Mouse (Mus musculus): ENCODE results near the gene Khdrbs2. TPM values are rescaled to one million over a fixed set of nuclear protein-coding genes. Genes with fewer than 3 reads are reported as not detected.

Khdrbs2 gene
- polyA plus RNA-seq, 1 experiment from 2014 or later: 1.2 TPM

DNA sequence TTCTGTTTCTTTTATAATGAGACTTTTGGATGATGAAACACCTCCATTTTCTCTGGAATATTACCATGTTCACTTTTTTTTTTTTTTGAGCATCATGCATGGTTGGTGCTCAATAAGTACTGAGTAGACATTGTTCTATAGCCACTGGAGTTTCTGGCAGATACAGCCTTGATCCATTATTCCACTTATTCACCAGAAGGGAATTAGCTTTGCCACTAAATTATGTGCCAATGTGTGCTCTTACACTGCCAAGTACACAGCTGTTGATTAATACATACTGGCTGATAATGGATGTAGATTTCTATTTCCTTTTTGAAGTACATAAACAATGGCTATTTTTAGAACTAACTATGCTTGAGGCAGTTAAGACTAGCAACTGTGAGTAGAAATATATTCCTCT lies 137.1 kb downstream of the Khdrbs2 start:
- Histone ChIP-seq H3K4me3 (no peak overlapping the region), H3K4me1 (replicated peaks) (no peaks in the 10 kb centered on the region), H3K27me3 (replicated peaks) (no peaks in the 10 kb centered on the region), H3K9me3 (replicated peaks) (no peaks in the 10 kb centered on the region), H3K9ac (no peak overlapping the region), H3K27ac (ENCODE audit: poor library complexity, severe bottlenecking) (no peak overlapping the region), H3K36me3 (no peaks in the 10 kb centered on the region), H3K4me2 (no peak overlapping the region)
- no peak for ATAC-seq (ENCODE audit: insufficient number of reproducible peaks, low FRiP score)

DNA sequence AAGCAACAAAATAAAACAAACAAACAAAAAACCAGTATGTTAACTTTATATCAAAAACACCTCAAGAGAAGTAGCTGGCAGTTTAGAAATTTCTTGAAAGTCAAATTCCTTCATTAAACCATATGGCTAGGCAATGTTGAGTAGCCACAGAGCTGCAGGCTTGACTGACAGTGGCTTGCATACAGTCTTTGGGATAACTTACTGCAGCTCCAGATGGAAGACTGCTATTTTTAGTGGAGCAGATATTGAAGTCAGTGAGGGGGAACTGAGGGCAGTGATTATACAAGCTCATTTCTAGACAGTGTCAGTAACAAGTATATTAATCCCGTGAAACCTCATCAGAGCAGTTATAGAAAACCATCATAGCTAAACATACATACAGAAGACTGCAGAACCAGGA lies 166.6 kb downstream of the Khdrbs2 start:
- H3K27ac ChIP-seq (ENCODE audit: poor library complexity, severe bottlenecking): no peak overlapping the region
- H3K4me2 ChIP-seq: no peak overlapping the region
- no peak overlapping the region for H3K4me3 ChIP-seq
- no peak for ATAC-seq (ENCODE audit: insufficient number of reproducible peaks, low FRiP score)
- no peaks in the 10 kb centered on the region for H3K9me3 ChIP-seq (replicated peaks)
- H3K4me1 ChIP-seq (replicated peaks): no peaks in the 10 kb centered on the region
- no peak overlapping the region for H3K9ac ChIP-seq
- WGBS: 65% methylated on average over 1 of the region's 1 CpGs
- no peaks in the 10 kb centered on the region for H3K36me3 ChIP-seq
- H3K27me3 ChIP-seq (replicated peaks): no peaks in the 10 kb centered on the region

DNA sequence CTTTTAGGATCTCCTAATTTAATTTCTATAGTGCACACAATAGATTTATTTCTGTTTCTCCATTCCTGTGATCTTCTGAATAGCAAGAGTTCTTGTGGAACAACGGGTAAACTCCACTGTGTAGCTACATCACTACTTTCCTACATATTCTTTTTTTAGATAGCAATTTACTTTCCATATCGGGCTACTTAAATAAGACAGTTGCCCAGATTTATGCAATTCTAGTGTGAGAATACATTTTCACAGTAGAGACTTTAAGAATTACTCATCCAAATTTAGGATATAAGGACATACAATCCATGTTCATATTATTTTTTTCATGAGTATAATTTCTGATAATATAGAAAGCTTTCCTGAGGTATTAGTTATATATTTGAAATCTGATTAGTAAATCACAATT lies 175.0 kb downstream of the Khdrbs2 start:
- Histone ChIP-seq H3K4me3 (no peak overlapping the region), H3K4me1 (replicated peaks) (no peaks in the 10 kb centered on the region), H3K36me3 (no peaks in the 10 kb centered on the region), H3K9me3 (replicated peaks) (no peaks in the 10 kb centered on the region), H3K27ac (ENCODE audit: poor library complexity, severe bottlenecking) (no peak overlapping the region), H3K27me3 (replicated peaks) (no peaks in the 10 kb centered on the region), H3K9ac (no peak overlapping the region), H3K4me2 (no peak overlapping the region)
- WGBS: 85% methylated on average over 2 of the region's 2 CpGs
- ATAC-seq (ENCODE audit: insufficient number of reproducible peaks, low FRiP score): no peak

DNA sequence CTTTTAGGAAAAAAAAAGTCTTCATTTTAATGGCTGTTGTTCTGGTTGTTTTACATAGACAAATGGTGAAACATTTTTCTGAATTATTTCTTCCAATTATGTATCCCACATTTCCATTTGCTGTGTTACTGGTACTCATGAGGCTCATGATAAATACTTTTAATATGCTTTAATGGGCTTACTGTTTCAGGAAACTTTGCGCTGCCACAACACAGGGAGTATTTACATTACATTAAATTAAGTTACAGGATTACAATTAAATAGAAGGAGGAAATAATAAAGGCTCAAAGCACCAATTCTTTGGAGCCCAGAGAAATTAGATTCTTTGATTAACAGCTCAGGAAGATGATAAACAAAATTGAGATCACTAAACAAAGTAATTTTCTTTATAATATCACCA lies 179.6 kb downstream of the Khdrbs2 start:
- Histone ChIP-seq H3K4me3 (no peak overlapping the region), H3K27ac (ENCODE audit: poor library complexity, severe bottlenecking) (no peak overlapping the region), H3K4me1 (replicated peaks) (no peaks in the 10 kb centered on the region), H3K27me3 (replicated peaks) (no peaks in the 10 kb centered on the region), H3K4me2 (no peak overlapping the region), H3K9me3 (replicated peaks) (no peaks in the 10 kb centered on the region), H3K36me3 (no peaks in the 10 kb centered on the region), H3K9ac (no peak overlapping the region)
- 67% methylated on average over 1 of the region's 1 CpGs for WGBS
- ATAC-seq (ENCODE audit: insufficient number of reproducible peaks, low FRiP score): no peak

DNA sequence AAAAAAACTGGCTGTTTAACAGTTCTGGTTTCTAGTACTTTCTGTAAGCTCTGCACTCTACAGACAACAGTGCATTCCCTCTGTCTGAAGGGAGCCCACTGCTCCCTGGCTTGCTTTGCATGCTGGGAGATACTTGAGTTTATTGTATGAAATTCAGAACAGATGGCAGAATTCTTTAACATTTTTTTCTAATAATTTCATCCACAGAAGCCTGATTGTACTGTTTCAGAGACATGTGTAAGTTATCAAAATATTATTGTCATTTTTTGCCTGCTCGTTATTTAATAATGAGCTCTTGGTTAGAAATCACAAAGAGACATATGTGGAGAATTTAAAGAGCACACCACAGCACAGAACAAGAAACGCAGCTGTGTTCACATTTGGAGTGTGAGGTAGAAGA lies 191.0 kb downstream of the Khdrbs2 start:
- Histone ChIP-seq H3K9me3 (replicated peaks) (0 out of 2 replicates have a peak, but pooled peaks cover 2% of the 10 kb centered on the region), H3K27me3 (replicated peaks) (no peaks in the 10 kb centered on the region), H3K4me1 (replicated peaks) (no peaks in the 10 kb centered on the region), H3K4me3 (no peak overlapping the region), H3K27ac (ENCODE audit: poor library complexity, severe bottlenecking) (no peak overlapping the region), H3K4me2 (no peak overlapping the region), H3K36me3 (no peaks in the 10 kb centered on the region), H3K9ac (no peak overlapping the region)
- no peak for ATAC-seq (ENCODE audit: insufficient number of reproducible peaks, low FRiP score)
- WGBS: 69% methylated on average over 2 of the region's 2 CpGs

DNA sequence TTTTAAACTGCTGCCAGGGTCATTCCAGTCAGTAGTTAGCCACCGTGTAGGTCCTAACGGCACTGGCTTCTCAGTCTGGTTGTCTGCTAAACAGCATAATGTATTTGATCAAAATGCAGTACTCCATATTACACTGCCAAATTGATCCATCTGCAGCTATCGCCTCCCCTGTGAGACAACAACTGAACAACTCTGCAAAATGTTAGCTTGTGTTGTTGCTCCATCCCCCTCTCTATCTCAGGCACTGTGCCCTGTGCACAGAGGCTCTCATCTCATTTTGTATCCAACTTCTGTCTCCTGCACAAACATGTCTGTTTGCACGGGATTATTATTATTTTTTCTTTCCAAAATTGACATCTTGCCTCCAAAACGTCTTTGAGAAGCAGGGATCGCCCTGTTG lies 225.0 kb downstream of the Khdrbs2 start:
- Histone ChIP-seq H3K4me1 (replicated peaks) (no peaks in the 10 kb centered on the region), H3K9me3 (replicated peaks) (0 out of 2 replicates have a peak, but pooled peaks cover 3% of the 10 kb centered on the region), H3K4me2 (no peak overlapping the region), H3K9ac (no peak overlapping the region), H3K27ac (ENCODE audit: poor library complexity, severe bottlenecking) (no peak overlapping the region), H3K4me3 (no peak overlapping the region), H3K27me3 (replicated peaks) (no peaks in the 10 kb centered on the region), H3K36me3 (no peaks in the 10 kb centered on the region)
- 76% methylated on average over 6 of the region's 6 CpGs for WGBS
- ATAC-seq (ENCODE audit: insufficient number of reproducible peaks, low FRiP score): no peak

DNA sequence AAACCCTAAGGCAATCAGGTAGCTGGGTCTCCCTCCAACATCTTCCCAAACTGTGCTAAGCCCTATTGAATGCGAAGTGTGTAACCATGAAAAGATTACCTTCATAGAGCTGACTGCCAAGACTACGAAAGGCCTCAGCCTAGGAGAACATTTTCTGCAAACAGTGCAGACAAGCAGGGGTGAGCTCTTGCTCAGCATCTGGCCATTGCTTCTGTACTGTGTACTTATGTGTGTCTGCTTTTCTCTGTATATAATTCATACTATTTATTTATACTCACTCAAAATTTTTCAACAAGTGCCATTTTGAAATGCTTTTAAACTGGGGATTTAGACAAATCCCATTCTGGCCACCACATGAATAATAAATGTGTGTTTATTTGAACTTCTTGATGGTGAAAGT lies 235.1 kb downstream of the Khdrbs2 start:
- H3K27ac ChIP-seq (ENCODE audit: poor library complexity, severe bottlenecking): no peak overlapping the region

DNA sequence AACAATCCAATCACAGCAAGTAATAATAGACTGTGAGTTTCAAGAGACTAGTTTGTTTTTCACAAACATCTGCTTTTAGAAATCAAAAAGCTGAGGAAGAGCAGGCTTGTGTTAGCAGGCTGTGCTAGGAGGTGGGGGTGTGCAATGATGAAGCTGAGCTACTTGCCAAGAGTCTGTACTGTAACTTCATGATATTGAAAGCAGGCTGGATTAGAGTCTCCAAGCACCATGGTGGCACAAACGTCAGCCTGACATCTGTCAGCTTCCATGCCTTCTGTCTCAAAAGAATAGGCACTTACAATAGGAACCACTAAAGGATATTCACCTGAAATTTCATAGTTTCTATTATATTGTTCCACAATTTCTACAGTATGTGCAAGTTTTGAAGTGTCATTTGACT lies 255.9 kb downstream of the Khdrbs2 start:
- Histone ChIP-seq H3K4me1 (replicated peaks) (no peaks in the 10 kb centered on the region), H3K36me3 (no peaks in the 10 kb centered on the region), H3K9ac (no peak overlapping the region), H3K4me3 (no peak overlapping the region), H3K27me3 (replicated peaks) (no peaks in the 10 kb centered on the region), H3K27ac (ENCODE audit: poor library complexity, severe bottlenecking) (no peak overlapping the region), H3K4me2 (no peak overlapping the region), H3K9me3 (replicated peaks) (no peaks in the 10 kb centered on the region)
- 38% methylated on average over 1 of the region's 1 CpGs for WGBS
- ATAC-seq (ENCODE audit: insufficient number of reproducible peaks, low FRiP score): no peak

More for the DNA sequence above, 235.1 kb downstream of the Khdrbs2 start:
- no peaks in the 10 kb centered on the region for H3K4me1 ChIP-seq (replicated peaks)
- no peak overlapping the region for H3K9ac ChIP-seq
- no peak for ATAC-seq (ENCODE audit: insufficient number of reproducible peaks, low FRiP score)
- WGBS: 77% methylated on average over 2 of the region's 2 CpGs
- H3K4me2 ChIP-seq: no peak overlapping the region
- no peaks in the 10 kb centered on the region for H3K27me3 ChIP-seq (replicated peaks)
- H3K36me3 ChIP-seq: no peaks in the 10 kb centered on the region
- no peak overlapping the region for H3K4me3 ChIP-seq
- H3K9me3 ChIP-seq (replicated peaks): no peaks in the 10 kb centered on the region

DNA sequence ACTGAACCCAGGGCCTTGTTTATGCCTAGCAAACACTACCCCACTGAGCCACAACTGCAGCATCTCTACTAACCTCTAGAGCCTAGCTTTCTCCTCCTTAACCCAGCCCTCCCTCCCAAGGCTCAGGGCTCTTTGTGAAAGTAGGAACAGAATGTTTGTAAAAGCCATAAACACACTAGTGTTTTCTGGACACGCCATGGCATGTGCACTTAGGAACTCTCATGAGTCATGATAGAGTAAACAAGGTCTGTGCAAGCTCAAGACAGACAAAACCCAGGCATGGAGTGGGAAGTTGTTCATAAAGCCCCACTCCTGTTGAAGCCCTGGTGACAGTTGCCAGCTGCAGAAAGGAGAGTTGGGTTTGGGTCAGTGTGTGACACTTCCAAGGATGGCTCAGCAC lies 257.0 kb downstream of the Khdrbs2 start:
- no peaks in the 10 kb centered on the region for H3K36me3 ChIP-seq
- no peak overlapping the region for H3K27ac ChIP-seq (ENCODE audit: poor library complexity, severe bottlenecking)
- H3K9me3 ChIP-seq (replicated peaks): no peaks in the 10 kb centered on the region
- no peak overlapping the region for H3K9ac ChIP-seq
- H3K4me1 ChIP-seq (replicated peaks): no peaks in the 10 kb centered on the region
- 41% methylated on average over 1 of the region's 1 CpGs for WGBS
- no peak for ATAC-seq (ENCODE audit: insufficient number of reproducible peaks, low FRiP score)
- H3K4me3 ChIP-seq: no peak overlapping the region
- H3K4me2 ChIP-seq: no peak overlapping the region
- H3K27me3 ChIP-seq (replicated peaks): no peaks in the 10 kb centered on the region

DNA sequence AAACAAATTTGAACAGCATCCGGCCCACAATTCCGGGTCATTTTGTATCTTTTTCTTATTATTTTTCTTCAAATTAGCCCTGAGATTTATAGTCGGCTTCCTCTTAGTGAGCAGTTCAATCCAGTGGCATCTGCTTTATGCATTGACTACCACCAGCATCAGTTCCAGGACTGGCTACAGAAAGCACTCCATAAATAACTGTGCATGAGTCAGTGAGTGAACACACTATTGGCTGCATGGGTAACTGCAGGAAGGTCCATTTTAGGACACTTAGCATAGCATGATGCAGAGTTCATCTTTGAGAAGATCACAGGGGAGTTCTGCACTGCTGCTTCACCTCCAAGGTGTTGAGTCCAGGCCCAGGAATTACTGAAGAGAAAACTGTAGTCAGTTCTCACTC lies 258.0 kb downstream of the Khdrbs2 start:
- 74% methylated on average over 3 of the region's 3 CpGs for WGBS

DNA sequence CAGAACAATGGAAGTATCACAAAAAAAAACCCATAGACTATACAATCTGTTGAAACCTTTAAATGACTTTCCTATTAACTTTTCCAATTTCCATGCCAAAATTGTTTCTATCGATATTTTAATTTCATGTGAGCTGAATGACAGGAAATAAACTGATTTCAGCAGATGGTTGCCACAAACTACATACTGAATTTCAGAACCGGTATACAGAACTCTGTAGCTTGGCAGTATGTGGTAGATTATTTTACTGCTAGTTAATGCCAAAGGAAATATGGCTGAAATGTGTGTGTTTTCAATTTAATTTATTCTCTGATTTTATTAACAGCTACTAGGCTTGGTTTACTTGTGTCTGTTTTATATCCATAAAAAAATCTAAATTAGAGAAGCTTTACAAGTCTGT lies 260.6 kb downstream of the Khdrbs2 start:
- 70% methylated on average over 2 of the region's 2 CpGs for WGBS
- no peaks in the 10 kb centered on the region for H3K9me3 ChIP-seq (replicated peaks)
- no peak overlapping the region for H3K9ac ChIP-seq
- no peak overlapping the region for H3K27ac ChIP-seq (ENCODE audit: poor library complexity, severe bottlenecking)
- no peak for ATAC-seq (ENCODE audit: insufficient number of reproducible peaks, low FRiP score)
- no peak overlapping the region for H3K4me2 ChIP-seq
- no peaks in the 10 kb centered on the region for H3K36me3 ChIP-seq
- H3K27me3 ChIP-seq (replicated peaks): no peaks in the 10 kb centered on the region
- no peak overlapping the region for H3K4me3 ChIP-seq
- H3K4me1 ChIP-seq (replicated peaks): no peaks in the 10 kb centered on the region

More for the DNA sequence above, 258.0 kb downstream of the Khdrbs2 start:
- H3K36me3 ChIP-seq: no peaks in the 10 kb centered on the region
- H3K4me2 ChIP-seq: no peak overlapping the region
- no peak overlapping the region for H3K27ac ChIP-seq (ENCODE audit: poor library complexity, severe bottlenecking)
- no peaks in the 10 kb centered on the region for H3K27me3 ChIP-seq (replicated peaks)
- no peak overlapping the region for H3K4me3 ChIP-seq
- H3K9ac ChIP-seq: no peak overlapping the region
- H3K9me3 ChIP-seq (replicated peaks): no peaks in the 10 kb centered on the region
- no peak for ATAC-seq (ENCODE audit: insufficient number of reproducible peaks, low FRiP score)
- H3K4me1 ChIP-seq (replicated peaks): no peaks in the 10 kb centered on the region

DNA sequence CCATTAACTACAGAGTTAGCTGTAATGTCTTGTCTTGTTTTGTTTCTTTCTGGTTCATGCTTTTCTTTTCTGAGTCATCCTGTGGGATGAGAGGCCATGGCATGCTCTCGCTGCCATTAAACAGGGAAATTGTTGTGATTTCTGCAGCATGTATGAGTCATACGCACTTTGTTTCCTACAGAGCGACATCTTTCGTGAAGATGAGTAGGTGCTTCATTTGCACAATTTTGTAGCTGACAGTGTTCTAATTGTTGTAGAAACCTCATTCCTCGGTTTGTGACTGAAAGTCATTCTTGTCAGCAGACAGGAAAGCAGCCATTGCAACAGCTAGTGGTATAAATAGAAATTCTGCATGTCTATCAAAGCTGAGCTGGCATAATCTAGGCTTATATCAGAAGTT lies 271.4 kb downstream of the Khdrbs2 start:
- no peak for ATAC-seq (ENCODE audit: insufficient number of reproducible peaks, low FRiP score)
- Histone ChIP-seq H3K27me3 (replicated peaks) (no peaks in the 10 kb centered on the region), H3K27ac (ENCODE audit: poor library complexity, severe bottlenecking) (no peak overlapping the region), H3K4me2 (no peak overlapping the region), H3K9me3 (replicated peaks) (no peaks in the 10 kb centered on the region), H3K36me3 (no peaks in the 10 kb centered on the region), H3K4me1 (replicated peaks) (no peaks in the 10 kb centered on the region), H3K9ac (no peak overlapping the region), H3K4me3 (no peak overlapping the region)
- 78% methylated on average over 5 of the region's 5 CpGs for WGBS
